Mouse (Mus musculus): ENCODE results near the gene Yars. TPM values are rescaled to one million over a fixed set of nuclear protein-coding genes. Genes with fewer than 3 reads are reported as not detected.

The Yars gene
- total RNA-seq, 2 experiments from 2014 or later, result 42.7 to 64.5 TPM

DNA sequence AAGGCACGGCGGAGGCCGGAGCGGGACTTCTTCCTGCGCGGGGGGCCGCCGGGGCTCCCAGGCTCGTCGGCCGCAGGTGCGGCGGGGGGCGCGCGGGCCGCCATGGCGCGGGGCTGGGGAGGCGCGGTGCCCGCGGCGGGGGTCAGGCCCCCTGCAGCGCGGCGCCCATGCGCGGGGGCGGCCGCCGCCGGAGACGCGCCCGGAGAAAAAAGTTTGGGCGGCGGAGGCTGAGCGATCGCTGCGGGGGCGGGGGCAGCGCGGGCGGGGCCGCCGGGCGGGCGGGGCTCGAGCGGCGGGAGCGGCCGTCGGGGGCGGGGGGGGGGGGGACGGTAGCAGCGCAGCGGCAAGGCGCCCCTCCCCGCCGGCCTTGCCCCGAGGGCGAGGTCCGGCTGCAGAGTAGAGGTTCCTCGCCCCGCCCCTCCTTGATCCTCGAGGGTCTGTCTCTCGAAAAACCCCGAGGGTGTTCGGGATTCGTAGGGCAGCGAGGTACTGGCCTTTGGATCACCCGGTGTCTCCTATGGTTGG lies 58.7 kb downstream of the Yars start:
- ATAC-seq (replicated peaks; ENCODE audit: poor library complexity, severe bottlenecking), result no peak

DNA sequence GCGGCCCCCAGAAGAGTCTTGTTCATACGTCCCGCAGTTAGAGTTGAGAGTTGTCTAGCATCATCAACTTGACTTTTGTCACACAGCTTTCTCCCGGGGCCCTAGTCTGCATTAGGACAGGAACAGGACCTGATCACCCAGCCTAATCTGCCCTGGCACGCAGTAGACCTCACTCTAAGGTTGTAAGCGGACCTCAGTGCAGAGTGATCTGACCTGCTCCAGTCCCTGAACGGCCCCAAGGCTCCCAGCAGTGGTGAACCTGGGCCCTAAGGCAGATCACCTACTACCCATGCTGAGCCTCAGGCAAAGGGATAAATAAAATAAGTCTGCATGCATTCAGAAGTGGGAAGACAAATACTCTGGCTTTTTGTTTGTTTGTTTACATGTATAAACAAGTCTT lies 59.7 kb downstream of the Yars start:
- ATAC-seq (replicated peaks; ENCODE audit: poor library complexity, severe bottlenecking), result no peak

DNA sequence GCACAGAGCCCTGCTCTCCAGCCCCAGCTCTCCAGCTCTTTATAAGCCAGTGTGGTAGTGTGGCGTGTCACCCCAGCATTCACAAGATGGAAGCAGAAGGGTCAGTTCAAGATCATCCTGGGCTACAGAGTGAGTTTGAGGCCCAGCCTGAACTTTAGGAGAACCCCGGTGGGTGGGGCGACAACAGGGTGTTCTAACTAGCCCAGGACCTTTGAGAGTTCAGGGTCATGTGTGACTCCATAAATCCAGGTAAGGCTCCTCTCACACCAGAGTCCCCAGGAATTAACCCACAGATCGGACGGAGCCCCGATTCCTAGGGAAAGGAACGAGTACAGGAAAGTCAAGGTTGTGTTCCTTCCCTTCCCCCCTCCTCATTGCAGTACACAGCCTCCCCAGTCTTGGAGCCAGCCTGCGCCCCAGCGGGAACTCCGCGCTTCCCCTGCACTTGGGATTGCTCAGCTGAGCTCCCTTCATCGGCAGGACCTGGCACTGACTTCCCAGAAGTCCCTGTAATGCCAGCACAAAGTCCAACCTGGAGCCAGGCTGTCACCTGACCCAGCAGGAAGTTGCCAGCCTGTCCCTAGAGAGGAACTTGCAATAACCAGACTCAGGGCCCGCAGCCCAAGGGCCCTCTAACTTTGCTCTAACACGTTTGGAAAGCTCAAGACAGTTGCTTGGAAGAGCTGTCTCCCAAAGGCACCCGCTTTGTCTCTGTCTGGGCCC lies 61.4 kb downstream of the Yars start:
- peak; percentile 49 for ATAC-seq (replicated peaks; ENCODE audit: poor library complexity, severe bottlenecking)

DNA sequence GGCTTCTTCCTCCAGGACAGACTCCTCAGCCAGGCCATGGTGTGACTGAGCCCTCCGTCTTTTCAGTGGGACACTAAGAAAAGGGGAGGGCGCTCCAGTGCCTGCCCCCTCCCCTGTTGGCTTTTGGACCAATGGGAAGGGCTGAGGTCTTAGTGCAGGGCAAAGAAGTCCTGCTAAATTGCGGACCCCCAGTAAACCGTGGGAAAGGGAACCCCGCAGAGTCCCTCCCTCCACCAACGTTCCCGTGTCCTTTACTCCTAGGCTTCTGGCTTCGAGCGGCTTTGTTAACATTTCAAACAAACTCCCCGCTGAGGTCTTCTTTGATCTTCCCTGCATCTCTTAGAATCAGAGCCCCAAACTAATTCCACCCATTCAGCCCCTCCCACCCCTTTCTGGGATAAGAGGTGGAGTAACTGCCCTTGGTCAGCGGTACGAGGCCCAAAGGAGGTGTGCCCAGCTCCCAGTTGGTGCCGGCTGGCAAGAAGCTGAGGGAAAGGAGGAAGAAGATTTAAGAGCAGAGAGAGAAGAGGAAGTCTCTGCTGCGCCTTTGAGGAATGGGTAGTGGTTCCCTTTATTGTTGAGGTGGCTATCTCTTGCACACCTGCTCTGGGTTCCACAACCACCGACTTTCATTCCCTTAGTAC lies 62.0 kb downstream of the Yars start:
- peak; percentile 79 for ATAC-seq (replicated peaks; ENCODE audit: poor library complexity, severe bottlenecking)

- no peak for ATAC-seq (replicated peaks; ENCODE audit: poor library complexity, severe bottlenecking)
These were observed 62.9 kb downstream of the Yars start for GRCm38 (mm10) chr4:129252492-129252891.

DNA sequence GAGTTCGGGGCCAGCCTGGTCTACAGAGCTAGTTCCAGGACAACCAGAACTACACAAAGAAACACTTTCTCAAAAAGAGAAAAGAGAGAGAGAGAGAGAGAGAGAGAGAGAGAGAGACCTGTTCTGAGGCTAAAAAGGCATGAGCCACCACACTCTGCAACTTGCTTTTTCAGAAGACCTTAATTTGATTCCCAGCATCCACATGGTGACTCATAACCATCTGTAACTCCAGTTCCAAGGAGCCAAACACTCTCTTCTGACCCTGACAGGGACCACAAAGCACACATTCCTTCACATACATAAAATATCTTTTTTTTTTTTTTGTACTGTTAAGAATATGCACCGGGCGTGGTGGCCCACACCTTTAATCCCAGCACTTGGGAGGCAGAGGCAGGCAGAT lies 65.0 kb downstream of the Yars start:
- no peak for ATAC-seq (replicated peaks; ENCODE audit: poor library complexity, severe bottlenecking)

GRCm38 (mm10) chr4:129256450-129257380 lies 67.2 kb downstream of the Yars start:
- peak; percentile 20 for ATAC-seq (replicated peaks; ENCODE audit: poor library complexity, severe bottlenecking)

DNA sequence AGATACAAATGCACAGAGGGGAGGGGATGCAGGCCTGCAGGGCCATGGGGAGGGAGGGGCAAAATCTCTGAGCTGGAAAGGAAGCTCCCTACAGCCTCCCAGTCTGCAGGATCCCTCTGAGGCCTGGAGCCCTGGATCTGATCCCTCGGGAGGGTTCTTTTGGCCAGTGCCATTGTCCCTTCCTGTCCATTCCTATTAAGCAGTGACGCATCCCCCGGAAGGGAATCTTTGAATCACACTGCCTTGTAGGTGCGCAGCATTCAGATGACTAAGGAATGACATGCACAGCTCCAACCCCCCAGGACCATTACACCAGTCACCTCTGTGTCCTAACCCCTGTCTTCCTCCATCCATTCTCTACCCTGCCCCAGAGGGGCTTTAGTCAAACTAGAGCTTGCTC lies 69.5 kb downstream of the Yars start:
- no peak for ATAC-seq (replicated peaks; ENCODE audit: poor library complexity, severe bottlenecking)

DNA sequence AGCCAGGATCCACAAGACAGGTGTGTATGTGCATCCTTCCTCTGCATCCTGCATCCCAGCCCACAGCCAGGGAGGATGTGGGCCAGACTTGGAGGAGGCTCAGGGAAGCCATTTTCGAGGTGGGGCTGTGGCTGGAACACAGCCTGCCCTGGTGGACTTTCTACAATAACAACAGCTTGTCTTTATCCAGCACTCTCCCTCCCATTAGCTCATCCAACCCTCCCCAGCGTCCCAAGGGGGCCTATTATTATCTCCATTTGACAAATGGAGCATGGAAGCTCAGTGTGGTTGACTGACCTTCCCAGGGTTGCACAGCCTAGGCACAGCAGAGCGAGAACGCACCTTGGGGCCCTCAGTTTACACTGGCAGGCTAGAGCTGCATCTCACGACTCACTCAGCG lies 71.1 kb downstream of the Yars start:
- no peak for ATAC-seq (replicated peaks; ENCODE audit: poor library complexity, severe bottlenecking)

DNA sequence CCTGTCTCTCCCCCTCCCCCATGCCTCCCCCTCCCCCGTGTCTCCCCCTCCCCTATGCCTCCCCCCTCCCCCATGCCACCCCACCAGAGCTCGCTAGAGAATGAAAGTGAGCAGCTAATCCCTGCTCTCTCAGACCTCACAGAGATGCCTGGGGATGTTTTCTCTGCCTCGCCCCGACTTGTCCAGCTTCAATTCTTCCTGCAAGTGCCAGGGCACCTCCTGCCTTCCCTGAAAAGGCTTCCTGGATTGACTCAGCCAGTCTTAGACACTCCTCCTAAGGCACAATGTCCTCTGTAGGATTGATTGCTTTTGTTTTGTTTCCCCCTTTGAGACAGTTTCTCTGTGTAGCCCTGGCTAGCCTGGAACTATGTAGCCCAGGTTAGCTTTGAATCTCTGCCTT lies 71.6 kb downstream of the Yars start, which contains the start of gene C77080:
Gene C77080, minus strand, starts transcription at position 209 of the 400 bp plus-strand sequence.
- no peak for ATAC-seq (replicated peaks; ENCODE audit: poor library complexity, severe bottlenecking)

GRCm38 (mm10) chr4:129263225-129264021 lies 73.9 kb downstream of the Yars start:
- ATAC-seq (replicated peaks; ENCODE audit: poor library complexity, severe bottlenecking), result peak; percentile 96

DNA sequence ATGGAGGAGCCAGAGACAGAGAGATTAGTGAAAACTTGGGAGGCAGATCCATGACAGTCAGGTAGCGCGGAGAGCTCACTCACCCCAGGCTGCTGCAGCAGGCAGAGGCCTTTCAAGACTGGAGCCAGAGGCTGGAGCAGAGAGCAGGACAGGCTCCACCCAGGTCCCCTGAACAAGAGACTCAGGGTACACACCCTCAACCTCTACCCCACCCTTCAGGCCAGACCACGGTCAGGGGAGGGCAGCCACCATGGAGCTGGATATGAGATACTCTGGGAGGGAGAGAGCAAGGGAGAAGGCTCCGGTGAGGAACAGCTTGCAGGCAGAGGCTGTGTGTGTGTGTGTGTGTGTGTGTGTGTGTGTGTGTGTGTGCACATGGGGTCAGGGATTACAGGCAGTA lies 76.6 kb downstream of the Yars start:
- no peak for ATAC-seq (replicated peaks; ENCODE audit: poor library complexity, severe bottlenecking)

- ATAC-seq (replicated peaks; ENCODE audit: poor library complexity, severe bottlenecking), result no peak
These were observed 77.3 kb downstream of the Yars start for GRCm38 (mm10) chr4:129266821-129267220.

DNA sequence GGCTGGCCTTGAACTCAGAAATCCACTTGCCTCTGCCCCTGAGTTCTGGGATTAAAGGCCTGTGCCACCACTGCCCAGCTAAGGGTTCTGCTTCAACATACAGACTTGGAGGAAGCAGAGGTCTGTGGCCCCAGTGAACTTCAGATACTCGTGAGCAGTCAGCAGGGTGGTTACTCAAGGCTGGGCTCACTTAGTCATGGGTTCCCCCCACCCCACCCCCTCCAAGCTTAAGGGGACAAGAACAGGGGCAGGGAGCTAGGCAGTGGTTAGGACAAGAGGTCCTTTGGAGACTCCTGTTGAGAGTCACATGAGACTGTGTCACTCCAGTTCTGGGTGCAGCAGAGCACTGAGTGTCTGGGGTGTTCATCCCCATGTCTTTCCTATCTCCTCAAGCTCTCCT lies 79.1 kb downstream of the Yars start:
- peak; percentile 43 for ATAC-seq (replicated peaks; ENCODE audit: poor library complexity, severe bottlenecking)

Other genes with a start within 250 kb of the Yars start
- gene Azin2, start 227.3 kb upstream of the Yars start, total RNA-seq (2014; fragmentation: Nextera tagmentation), result 3.3 and 9.7 TPM in 2 replicates
- 0.21 and 0.95 TPM in 2 replicates for gene Azin2, start 227.3 kb upstream of the Yars start, total RNA-seq (2017)
- gene Ak2, start 197.8 kb upstream of the Yars start, total RNA-seq (2014; fragmentation: Nextera tagmentation), result 166 and 176 TPM in 2 replicates
- gene Ak2, start 197.8 kb upstream of the Yars start, total RNA-seq (2017), result 169 and 186 TPM in 2 replicates
- 30.6 and 31.7 TPM in 2 replicates for gene Rnf19b, start 131.5 kb upstream of the Yars start, total RNA-seq (2014; fragmentation: Nextera tagmentation)
- 54.3 and 75.1 TPM in 2 replicates for gene Rnf19b, start 131.5 kb upstream of the Yars start, total RNA-seq (2017)
- gene Tmem54, start 84.2 kb upstream of the Yars start, total RNA-seq (2014; fragmentation: Nextera tagmentation), result not detected in 2 replicates
- gene Tmem54, start 84.2 kb upstream of the Yars start, total RNA-seq (2017), result not detected in 2 replicates
- not detected in 2 replicates for gene Hpca, start 67.7 kb upstream of the Yars start, total RNA-seq (2014; fragmentation: Nextera tagmentation)
- gene Hpca, start 67.7 kb upstream of the Yars start, total RNA-seq (2017), result not detected in 2 replicates
- not detected in 2 replicates for gene Fndc5, start 52.8 kb upstream of the Yars start, total RNA-seq (2014; fragmentation: Nextera tagmentation)
- not detected in 2 replicates for gene Fndc5, start 52.8 kb upstream of the Yars start, total RNA-seq (2017)
- 20.8 and 30.0 TPM in 2 replicates for gene S100pbp, start within 50 bp of the Yars start, total RNA-seq (2014; fragmentation: Nextera tagmentation)
- gene S100pbp, start within 50 bp of the Yars start, total RNA-seq (2017), result 14.8 and 18.3 TPM in 2 replicates
- gene C77080, start 71.6 kb downstream of the Yars start, total RNA-seq (2014; fragmentation: Nextera tagmentation), result 0.32 and 0.88 TPM in 2 replicates
- 0.05 TPM in 1 of 2 replicates, not detected in the other for gene C77080, start 71.6 kb downstream of the Yars start, total RNA-seq (2017)
- not detected in 2 replicates for gene Sync, start 97.9 kb downstream of the Yars start, total RNA-seq (2014; fragmentation: Nextera tagmentation)
- not detected in 2 replicates for gene Sync, start 97.9 kb downstream of the Yars start, total RNA-seq (2017)
- gene Rbbp4, start 145.6 kb downstream of the Yars start, total RNA-seq (2014; fragmentation: Nextera tagmentation), result 160 and 220 TPM in 2 replicates
- 133 and 136 TPM in 2 replicates for gene Rbbp4, start 145.6 kb downstream of the Yars start, total RNA-seq (2017)
- 87.7 and 90.3 TPM in 2 replicates for gene Zbtb8os, start 145.9 kb downstream of the Yars start, total RNA-seq (2014; fragmentation: Nextera tagmentation)
- 67.3 and 124 TPM in 2 replicates for gene Zbtb8os, start 145.9 kb downstream of the Yars start, total RNA-seq (2017)
- 0.30 and 5.4 TPM in 2 replicates for gene Zbtb8a, start 188.4 kb downstream of the Yars start, total RNA-seq (2014; fragmentation: Nextera tagmentation)
- gene Zbtb8a, start 188.4 kb downstream of the Yars start, total RNA-seq (2017), result 6.9 and 7.6 TPM in 2 replicates

Data from granulocyte monocyte progenitor cell, adult 5-6 weeks (primary cell).